Mouse (Mus musculus) brain, embryonic 14.5 days (tissue): Measurements from ENCODE around the gene Fars2. TPM values are rescaled to one million over a fixed set of nuclear protein-coding genes. Genes with fewer than 3 reads are reported as not detected.

Source experiments
- DNase-seq: peaks from one replicate; pipeline ENCODE4 v3.0.0-alpha.2; 2011; ENCODE audit warnings: low read depth
- CTCF ChIP-seq: fragments of 200-500 bp; IDR thresholded peaks from 2 replicates; pipeline ENCODE4 v1.5.1; 2012; ENCODE audit warnings: inconsistent platforms, mild to moderate bottlenecking, moderate library complexity, borderline replicate concordance; ENCODE audit not compliant: insufficient read depth, insufficient read length; ENCODE audit errors: extremely low read depth
- POLR2A ChIP-seq: fragments of 200-500 bp; IDR thresholded peaks from 2 replicates; pipeline ENCODE4 v1.6.1; 2012; ENCODE audit warnings: mild to moderate bottlenecking, inconsistent platforms, borderline replicate concordance; ENCODE audit not compliant: poor library complexity, insufficient read depth, insufficient read length, severe bottlenecking; ENCODE audit errors: extremely low read depth
- polyA plus RNA-seq: library from polyadenylated mRNA; depleted of rRNA; stranded (reverse); fragments of >200 nt; gene quantifications from 2 replicates; pipeline ENCODE4 v1.2.3, GENCODE M21; 2012

The Fars2 gene
- polyA plus RNA-seq, 1 experiment = 28.9 TPM

DNA sequence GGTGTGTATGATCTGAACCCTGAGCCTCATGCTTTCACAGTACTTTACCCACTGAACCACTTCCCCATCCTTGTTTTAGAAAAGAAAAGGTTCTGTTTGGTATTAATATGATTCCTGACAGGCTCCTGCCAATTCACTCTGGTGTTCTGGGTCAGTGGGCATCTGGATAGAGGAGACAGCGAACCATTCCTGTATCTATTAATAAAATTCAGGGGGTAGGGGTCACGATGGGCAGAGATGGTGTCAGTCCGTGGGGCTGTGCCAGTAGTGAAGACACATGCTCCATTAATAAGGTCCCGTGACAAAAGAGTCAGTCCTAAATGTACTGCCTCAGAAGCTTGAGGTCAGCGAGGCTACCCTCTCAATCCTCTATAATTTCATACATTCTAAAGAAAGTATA lies 4.0 kb upstream of the Fars2 start:
- DNase-seq = no peak
- TF ChIP-seq POLR2A (no peak), CTCF (no peak)

DNA sequence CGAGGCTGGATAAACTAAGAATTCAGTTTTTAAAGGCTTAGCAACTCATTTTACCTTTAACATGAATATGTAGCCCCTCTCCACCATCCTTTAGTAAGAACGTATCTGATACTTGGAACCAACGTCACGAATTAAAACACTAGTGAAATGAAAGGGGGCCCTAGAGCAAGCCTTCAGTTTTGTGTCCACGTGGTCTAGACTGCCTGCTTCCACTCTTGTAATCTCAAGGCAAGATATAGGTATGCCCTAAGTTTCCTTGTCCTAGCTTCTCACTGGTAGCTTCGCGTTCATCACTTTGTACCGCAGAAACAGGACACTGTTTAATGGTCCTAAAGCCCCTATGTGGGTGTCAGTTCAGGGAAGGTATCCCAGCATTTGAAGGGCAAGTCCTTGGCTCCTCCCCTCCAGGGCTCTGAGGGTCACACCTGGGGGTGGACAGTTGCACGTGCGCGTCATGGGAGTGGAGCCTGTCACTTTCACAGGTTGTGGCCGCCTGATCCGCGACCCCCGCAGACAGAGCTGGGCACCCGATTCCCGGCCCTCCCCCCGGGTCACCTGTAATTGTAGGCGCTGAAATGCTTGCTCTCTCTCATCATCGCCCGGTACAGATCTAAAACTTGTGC lies 581 bp upstream of the Fars2 start:
- no peak for TF ChIP-seq CTCF
- no peak for TF ChIP-seq POLR2A
- DNase-seq = no peak

DNA sequence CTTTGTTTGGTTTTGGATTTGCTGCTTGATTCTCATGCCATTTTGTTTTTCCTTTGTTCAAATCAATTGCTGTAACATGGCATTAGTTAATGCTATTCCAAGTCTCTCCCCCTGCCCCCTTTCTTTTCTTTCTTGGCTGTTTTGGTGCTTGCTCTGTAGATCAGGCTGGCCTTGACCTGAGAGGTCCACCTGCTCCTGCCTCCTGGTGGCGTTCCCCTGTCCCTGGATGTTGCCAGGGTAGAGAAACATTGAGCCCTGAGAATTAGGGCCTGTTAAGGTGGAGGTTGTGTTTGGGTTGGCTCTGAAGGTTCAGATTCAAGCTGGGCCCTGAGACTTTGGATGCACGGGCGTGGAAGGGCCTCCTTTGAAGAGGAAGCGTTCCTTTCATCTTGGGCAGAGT lies 2.5 kb downstream of the Fars2 start:
- no peak for DNase-seq
- TF ChIP-seq POLR2A (no peak), CTCF (no peak)

DNA sequence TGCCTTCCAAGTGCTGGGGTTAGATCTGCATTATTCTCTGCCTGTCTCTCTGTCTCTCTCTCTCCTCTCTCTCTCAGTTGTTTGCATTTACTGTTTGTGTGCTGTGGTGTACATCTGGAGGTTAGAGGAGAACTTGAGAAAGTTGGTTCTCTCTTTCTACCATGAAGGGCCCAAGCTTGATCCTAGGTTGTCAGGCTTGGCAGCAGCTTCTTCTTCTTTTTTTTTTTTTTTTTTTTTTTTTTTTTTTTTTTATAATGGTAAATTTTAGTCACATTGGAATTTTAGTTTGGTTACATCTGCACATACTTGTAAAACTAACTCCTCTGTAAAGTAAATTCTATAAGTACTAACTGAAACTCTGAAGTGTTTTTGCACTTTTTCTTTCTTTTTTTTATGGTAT lies 3.4 kb downstream of the Fars2 start:
- no peak for TF ChIP-seq POLR2A
- no peak for TF ChIP-seq CTCF
- DNase-seq = no peak

DNA sequence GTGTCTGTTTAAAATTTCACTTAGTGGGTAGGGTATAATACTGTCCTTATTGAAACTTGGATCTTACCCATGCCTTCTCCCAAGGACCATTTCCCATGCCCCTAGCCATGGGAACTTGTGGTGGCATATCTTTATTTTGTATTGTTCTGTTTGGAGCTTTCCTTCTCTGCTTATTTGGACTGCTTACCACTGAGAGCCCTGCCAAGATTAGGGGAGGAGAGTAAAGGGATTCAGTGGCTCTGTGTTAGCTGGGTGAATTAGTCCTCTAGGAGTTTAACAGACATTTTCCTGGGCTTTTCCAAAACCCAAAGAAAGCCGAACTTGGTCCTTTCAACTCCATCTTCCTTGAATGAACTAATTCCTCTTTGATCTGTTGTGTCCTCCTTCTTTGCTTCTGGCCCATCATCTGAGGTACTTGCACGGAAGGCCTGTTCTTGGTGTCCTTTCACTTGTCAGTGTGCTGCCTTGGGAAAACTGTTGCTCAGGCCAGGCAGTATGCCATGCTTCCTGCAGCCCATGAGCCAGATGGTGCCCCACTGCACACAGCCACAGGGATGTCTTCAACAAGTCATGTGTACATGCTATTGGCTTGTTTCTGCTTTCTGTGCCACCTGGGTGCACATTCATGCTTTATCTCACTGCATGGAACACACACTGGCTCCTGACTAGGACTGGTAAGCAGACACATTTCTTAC lies 12.3 kb downstream of the Fars2 start:
- peak; percentile 46 for DNase-seq
- TF ChIP-seq CTCF = no peak
- TF ChIP-seq POLR2A = no peak

DNA sequence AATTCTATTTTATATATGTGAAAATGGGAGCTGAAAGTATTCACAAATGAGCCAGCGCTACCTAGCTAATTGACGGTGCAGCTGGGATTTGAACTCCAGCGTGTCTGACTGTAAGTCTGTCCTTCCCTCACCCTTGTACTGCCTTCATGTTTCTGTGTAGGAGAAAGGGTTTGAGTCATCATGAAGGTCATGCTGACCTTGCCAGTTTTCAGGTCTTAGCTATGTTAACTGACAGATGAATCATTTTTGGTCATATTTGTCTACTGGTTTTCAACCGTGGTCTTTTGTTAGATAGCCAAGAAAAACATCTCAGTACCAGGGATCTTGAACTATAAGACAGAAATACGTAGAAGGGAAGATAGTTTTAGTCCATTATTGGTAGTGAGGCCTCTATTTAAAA lies 14.2 kb downstream of the Fars2 start:
- TF ChIP-seq POLR2A (no peak), CTCF (no peak)
- DNase-seq = no peak

DNA sequence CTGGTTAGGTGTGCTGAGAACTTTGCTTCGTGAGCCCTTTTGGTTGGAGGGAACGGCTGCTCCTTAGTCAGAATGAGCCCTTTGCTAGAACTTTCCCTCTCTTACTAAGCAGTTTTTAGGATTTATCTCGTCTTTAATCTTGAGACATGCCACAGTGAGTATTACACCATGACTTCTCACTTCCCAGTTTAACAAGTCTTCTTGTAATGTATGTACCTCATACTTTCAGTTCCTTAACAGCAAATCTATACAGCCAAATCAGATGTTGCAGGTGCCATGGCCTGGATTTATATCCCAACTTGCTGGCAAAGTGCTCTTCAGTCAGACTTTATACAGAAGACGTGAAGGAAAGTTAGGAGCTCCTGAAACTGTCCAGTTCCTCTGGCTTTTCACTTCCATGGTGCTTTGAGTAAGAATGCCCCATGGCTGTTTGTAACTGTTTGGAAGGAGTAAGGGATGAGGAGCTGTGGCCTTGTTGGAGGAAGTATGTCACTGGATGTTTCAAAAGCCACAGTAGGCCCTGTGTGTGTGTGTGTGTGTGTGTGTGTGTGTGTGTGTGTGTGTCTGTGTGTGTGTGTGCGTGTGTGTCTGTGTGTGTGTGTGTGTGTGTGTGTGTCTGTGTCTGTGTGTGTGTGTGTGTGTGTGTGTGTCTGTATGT lies 14.9 kb downstream of the Fars2 start:
- DNase-seq = no peak
- TF ChIP-seq POLR2A (no peak), CTCF (no peak)

DNA sequence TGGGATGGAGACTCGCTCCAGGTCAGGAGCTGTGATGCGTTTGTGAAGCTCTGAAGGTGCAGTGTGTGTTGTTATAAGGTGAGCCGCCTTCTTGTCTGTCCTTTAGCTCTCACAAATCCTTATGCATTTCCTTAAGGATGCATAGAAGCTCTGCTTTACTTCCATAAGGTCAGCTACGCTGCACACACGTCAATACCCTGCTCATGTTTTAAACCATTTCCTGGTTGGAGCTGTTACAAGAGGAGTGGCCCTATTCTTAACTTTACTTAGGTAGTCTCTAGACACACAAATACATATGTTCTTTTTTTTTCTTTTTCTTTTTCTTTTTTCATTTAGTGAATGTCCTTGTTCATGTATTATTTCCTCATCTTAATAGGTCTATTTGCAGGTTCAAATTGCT lies 22.5 kb downstream of the Fars2 start:
- no peak for DNase-seq
- TF ChIP-seq POLR2A = no peak
- TF ChIP-seq CTCF = no peak

DNA sequence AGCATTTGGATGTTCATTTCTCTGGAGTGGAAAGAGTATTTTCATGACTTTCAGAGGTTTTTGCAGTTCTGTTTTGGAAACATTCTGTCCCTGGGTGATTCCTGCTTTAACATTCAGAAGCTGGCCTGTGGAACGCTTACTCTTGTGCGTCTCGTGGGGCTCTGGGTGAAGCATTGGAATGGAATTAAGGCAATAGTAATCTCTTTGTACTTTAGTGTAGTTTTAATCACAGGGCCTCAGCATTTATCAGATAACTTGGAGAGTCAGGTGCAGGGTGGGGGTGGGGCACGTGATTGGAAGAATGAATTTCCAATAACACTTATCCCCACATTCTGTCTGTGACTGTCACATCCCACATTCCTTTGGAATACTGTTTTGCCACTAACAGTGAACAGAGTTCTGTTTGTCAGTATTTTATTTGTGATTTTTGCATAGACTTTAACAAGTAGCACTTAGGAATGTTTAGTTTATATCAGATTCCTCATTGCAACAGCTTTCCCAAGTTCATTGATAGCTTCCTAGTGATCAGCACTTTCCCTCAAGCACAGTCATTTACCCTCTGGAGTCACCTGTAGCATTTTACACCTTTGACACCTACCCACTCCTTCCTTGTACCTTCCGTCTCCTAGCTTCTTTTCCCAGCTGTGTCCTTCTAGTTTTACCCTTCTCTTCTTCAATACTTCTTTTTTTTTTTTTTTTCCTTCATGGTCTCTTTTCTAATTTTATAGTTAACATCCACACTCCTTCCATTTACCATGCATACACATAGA lies 23.2 kb downstream of the Fars2 start:
- TF ChIP-seq CTCF = no peak
- no peak for TF ChIP-seq POLR2A
- no peak for DNase-seq

DNA sequence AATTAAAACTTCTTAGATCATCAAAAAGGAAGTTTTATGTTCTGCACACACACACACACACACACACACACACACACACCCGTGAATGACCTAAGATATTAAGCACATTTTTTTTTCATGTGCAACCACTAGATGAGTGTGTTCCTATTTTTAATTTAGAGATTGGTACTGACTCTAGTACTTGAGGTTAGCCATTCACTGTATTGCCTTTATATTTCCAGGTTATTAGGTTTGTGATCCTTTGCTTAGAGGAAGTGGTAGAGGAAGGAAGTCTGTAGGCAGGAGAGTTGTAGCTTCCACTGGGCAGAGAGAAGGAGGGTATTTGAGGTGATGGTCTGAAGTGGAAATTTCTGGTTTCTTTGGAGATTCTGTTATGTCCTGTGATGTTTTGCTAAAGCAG lies 28.4 kb downstream of the Fars2 start:
- no peak for DNase-seq
- TF ChIP-seq POLR2A = no peak
- TF ChIP-seq CTCF = no peak

DNA sequence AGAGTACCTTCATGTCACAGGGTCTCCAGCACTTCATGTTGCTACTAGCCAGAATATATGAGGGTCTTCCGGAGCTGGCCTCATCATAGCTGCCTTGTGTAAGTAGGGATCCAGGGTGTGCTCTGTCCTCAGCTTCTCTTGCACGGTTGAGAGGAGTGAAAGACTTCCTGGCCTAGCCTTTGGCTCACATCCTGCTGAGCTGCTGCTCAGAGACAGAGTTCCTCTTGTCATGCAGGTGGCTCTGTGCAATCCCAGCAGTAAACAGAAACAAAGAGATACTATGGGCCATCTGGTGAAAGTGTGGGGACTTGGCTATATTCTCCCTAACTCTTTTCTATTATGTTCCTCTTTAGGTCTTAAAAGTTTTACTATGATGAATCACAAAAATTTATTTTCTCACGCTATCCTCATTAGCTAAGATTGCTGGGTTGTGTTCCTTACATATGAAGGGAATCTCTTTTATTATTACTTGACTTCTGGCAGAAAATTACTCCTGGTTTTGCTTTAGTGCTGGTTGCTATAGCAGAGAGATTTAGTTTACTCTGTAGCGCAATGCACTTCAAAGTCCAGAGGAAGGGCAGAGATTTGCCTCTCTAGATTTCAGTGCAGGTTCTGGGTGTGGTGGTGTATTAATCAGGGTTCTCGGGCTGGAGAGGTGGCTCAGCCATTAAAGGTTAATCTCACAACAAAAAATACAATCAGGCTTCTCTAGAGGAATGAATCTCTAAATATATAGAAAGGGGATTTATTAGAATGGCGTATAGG lies 32.1 kb downstream of the Fars2 start:
- peak; percentile 54 for DNase-seq
- TF ChIP-seq CTCF (no peak), POLR2A (no peak)

DNA sequence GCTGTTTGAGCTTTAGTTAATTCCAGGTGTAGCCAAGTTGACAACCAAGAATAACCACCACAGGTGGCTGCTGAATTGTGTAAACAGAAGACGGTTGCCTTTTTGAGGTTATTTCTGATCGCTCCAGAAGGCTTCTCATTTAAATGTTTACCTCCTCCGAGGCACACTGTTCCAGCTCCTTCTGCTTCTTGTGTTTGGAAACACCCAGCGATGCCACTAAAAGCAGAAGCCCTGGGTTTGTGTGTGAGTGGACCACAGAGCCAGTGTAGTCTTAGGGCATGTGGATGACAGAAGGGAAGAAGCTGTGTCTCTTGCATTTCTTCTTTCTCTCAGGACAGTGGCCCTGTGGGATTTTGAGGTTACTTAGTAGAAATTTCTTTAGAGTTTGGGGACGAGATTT lies 33.1 kb downstream of the Fars2 start:
- TF ChIP-seq CTCF (no peak), POLR2A (no peak)
- DNase-seq = no peak
